Mouse (Mus musculus) limb, embryonic 11.5 days (tissue): ENCODE measurements around the gene Ngdn. TPM values are rescaled to one million over a fixed set of nuclear protein-coding genes. Genes with fewer than 3 reads are reported as not detected.

Source experiments
- ATAC-seq: fragments of 200-750 bp; cut with Nextera tagmentation; 2 replicates; pipeline ENCODE4 v1.8.0; 2017; ENCODE audit warnings: low read depth; ENCODE audit not compliant: insufficient number of reproducible peaks, low FRiP score, low TSS enrichment
- DNase-seq: peaks from one replicate; pipeline ENCODE4 v3.0.0-alpha.2; 2015; ENCODE audit warnings: low spot score
- H3K27ac ChIP-seq: fragments of 300-500 bp; sonication (generic); replicated peaks from 2 replicates; pipeline ENCODE4 v1.5.1; 2014; ENCODE audit warnings: low read depth, mild to moderate bottlenecking, low read length
- H3K27me3 ChIP-seq: fragments of 300-500 bp; sonication (generic); 2 replicates; pipeline ENCODE4 v1.6.1; 2014; ENCODE audit warnings: mild to moderate bottlenecking, low read length, mixed read lengths; ENCODE audit not compliant: control insufficient read depth, insufficient read depth
- H3K36me3 ChIP-seq: fragments of 300-500 bp; sonication (generic); 2 replicates; pipeline ENCODE4 v1.6.1; 2014; ENCODE audit warnings: mild to moderate bottlenecking, low read length, moderate library complexity, mixed read lengths; ENCODE audit not compliant: control insufficient read depth, insufficient read depth
- H3K4me1 ChIP-seq: fragments of 300-500 bp; sonication (generic); 2 replicates; pipeline ENCODE4 v1.6.1; 2014; ENCODE audit warnings: low read length, mixed read lengths; ENCODE audit not compliant: control insufficient read depth, insufficient read depth
- H3K4me2 ChIP-seq: fragments of 300-500 bp; sonication (generic); 2 replicates; pipeline ENCODE4 v1.6.1; 2014; ENCODE audit warnings: low read depth, mild to moderate bottlenecking, moderate library complexity; ENCODE audit not compliant: severe bottlenecking
- H3K4me3 ChIP-seq: fragments of 300-500 bp; sonication (generic); 2 replicates; pipeline ENCODE4 v1.5.1; 2014; ENCODE audit warnings: low read depth, low read length
- H3K9ac ChIP-seq: fragments of 300-500 bp; sonication (generic); 2 replicates; pipeline ENCODE4 v1.6.1; 2014; ENCODE audit warnings: mild to moderate bottlenecking, low read length
- H3K9me3 ChIP-seq: fragments of 300-500 bp; sonication (generic); 2 replicates; pipeline ENCODE4 v1.6.1; 2016; ENCODE audit warnings: low read length; ENCODE audit not compliant: control insufficient read depth
- WGBS: fragments of 180-500 bp; shearing (Covaris S2); extraction: QIAGEN DNeasy Blood & Tissue Kit; methylation state at CpG from one replicate; pipeline ENCODE4 v1.1.7; 2014; 5-methylcytosine and 5-hydroxymethylcytosine counted together
- polyA plus RNA-seq: library from polyadenylated mRNA; unstranded; fragments of >200 nt; fragmentation: Nextera tagmentation; extraction: Ambion mirVana; gene quantifications from 2 replicates; pipeline ENCODE4 v1.2.1, GENCODE M21; 2014

Gene Ngdn
- polyA plus RNA-seq, 1 experiment from 2014 or later, result 100 TPM

GRCm38 (mm10) chr14:55011116-55011515 lies 4.1 kb upstream of the Ngdn start:
- peak; percentile 50 for DNase-seq
- no peak for ATAC-seq
- Histone ChIP-seq H3K4me3 (no peak overlapping the region), H3K27me3 (no peaks in the 10 kb centered on the region), H3K9ac (no peak overlapping the region), H3K27ac (no peak overlapping the region), H3K4me1 (no peaks in the 10 kb centered on the region), H3K4me2 (no peak overlapping the region), H3K9me3 (no peaks in the 10 kb centered on the region), H3K36me3 (no peaks in the 10 kb centered on the region)
- 62% methylated on average over 4 of the region's 4 CpGs for WGBS

GRCm38 (mm10) chr14:55014591-55014990 lies 663 bp upstream of the Ngdn start:
- ATAC-seq (peak; percentile 45), DNase-seq (no peak)
- Histone ChIP-seq H3K27ac (peak overlapping the region; percentile 74), H3K9me3 (no peaks in the 10 kb centered on the region), H3K4me2 (peak overlapping the region; percentile 64), H3K4me1 (no peaks in the 10 kb centered on the region), H3K27me3 (no peaks in the 10 kb centered on the region), H3K36me3 (no peaks in the 10 kb centered on the region), H3K4me3 (peak overlapping the region; percentile 80), H3K9ac (peak overlapping the region; percentile 81)
- WGBS, result under 1% methylated on average over 27 of the region's 27 CpGs

- DNase-seq, result no peak
- Histone ChIP-seq H3K27ac (peak overlapping the region; percentile 36; the same call in 1 of the 2 replicates), H3K4me3 (peak overlapping the region; percentile 80)
Observed at GRCm38 (mm10) chr14:55015767-55016111, 485 bp downstream of the Ngdn start.

GRCm38 (mm10) chr14:55016876-55017275 lies 1.6 kb downstream of the Ngdn start:
- no peak overlapping the region for H3K27ac ChIP-seq
- no peak overlapping the region for H3K4me2 ChIP-seq
- H3K27me3 ChIP-seq, result no peaks in the 10 kb centered on the region
- no peak overlapping the region for H3K4me3 ChIP-seq
- H3K36me3 ChIP-seq, result peaks cover 4% of the 10 kb centered on the region; the same call in 1 of the 2 replicates
- ATAC-seq (no peak), DNase-seq (no peak)
- H3K9ac ChIP-seq, result no peak overlapping the region
- no peaks in the 10 kb centered on the region for H3K4me1 ChIP-seq
- H3K9me3 ChIP-seq, result no peaks in the 10 kb centered on the region
- 94% methylated on average over 16 of the region's 16 CpGs for WGBS

More at GRCm38 (mm10) chr14:55015767-55016111, 485 bp downstream of the Ngdn start:
- Histone ChIP-seq H3K9me3 (no peaks in the 10 kb centered on the region), H3K9ac (peak overlapping the region; percentile 72), H3K4me1 (no peaks in the 10 kb centered on the region), H3K4me2 (peak overlapping the region; percentile 81), H3K36me3 (no peaks in the 10 kb centered on the region), H3K27me3 (no peaks in the 10 kb centered on the region)
- no peak for ATAC-seq
- under 1% methylated on average over 17 of the region's 17 CpGs for WGBS

GRCm38 (mm10) chr14:55020394-55020793 lies 5.1 kb downstream of the Ngdn start:
- Histone ChIP-seq H3K27ac (no peak overlapping the region), H3K9ac (no peak overlapping the region), H3K4me1 (no peaks in the 10 kb centered on the region), H3K9me3 (no peaks in the 10 kb centered on the region), H3K4me3 (no peak overlapping the region), H3K27me3 (no peaks in the 10 kb centered on the region), H3K36me3 (peaks cover 15% of the 10 kb centered on the region; the same call in 1 of the 2 replicates), H3K4me2 (no peak overlapping the region)
- DNase-seq, result no peak
- 91% methylated on average over 9 of the region's 9 CpGs for WGBS
- no peak for ATAC-seq

- H3K9ac ChIP-seq, result no peak overlapping the region
- H3K4me1 ChIP-seq, result 0 out of 2 replicates have a peak, but pooled peaks cover 4% of the 10 kb centered on the region
- WGBS, result 89% methylated on average over 15 of the region's 15 CpGs
- H3K4me2 ChIP-seq, result no peak overlapping the region
- no peak for ATAC-seq
- no peak overlapping the region for H3K4me3 ChIP-seq
- no peaks in the 10 kb centered on the region for H3K9me3 ChIP-seq
- no peak overlapping the region for H3K27ac ChIP-seq
- H3K27me3 ChIP-seq, result no peaks in the 10 kb centered on the region
- peaks cover 15% of the 10 kb centered on the region; the same call in 1 of the 2 replicates for H3K36me3 ChIP-seq
- no peak for DNase-seq
Observed at GRCm38 (mm10) chr14:55023011-55023410, 7.8 kb downstream of the Ngdn start.

- WGBS, result 67% methylated on average over 7 of the region's 7 CpGs
- Histone ChIP-seq H3K36me3 (peaks cover 15% of the 10 kb centered on the region; the same call in 1 of the 2 replicates), H3K27ac (no peak overlapping the region), H3K4me3 (no peak overlapping the region), H3K4me1 (peaks cover 8% of the 10 kb centered on the region; the same call in 1 of the 2 replicates), H3K4me2 (no peak overlapping the region), H3K9me3 (no peaks in the 10 kb centered on the region), H3K27me3 (no peaks in the 10 kb centered on the region), H3K9ac (no peak overlapping the region)
- no peak for ATAC-seq
- DNase-seq, result peak; percentile 78
Observed at GRCm38 (mm10) chr14:55024236-55024635, 9.0 kb downstream of the Ngdn start.

GRCm38 (mm10) chr14:55025527-55025926 lies 10.3 kb downstream of the Ngdn start:
- Histone ChIP-seq H3K4me3 (no peak overlapping the region), H3K4me2 (no peak overlapping the region), H3K36me3 (peaks cover 15% of the 10 kb centered on the region; the same call in 1 of the 2 replicates), H3K4me1 (peaks cover 8% of the 10 kb centered on the region; the same call in 1 of the 2 replicates), H3K27me3 (no peaks in the 10 kb centered on the region), H3K27ac (no peak overlapping the region), H3K9me3 (no peaks in the 10 kb centered on the region), H3K9ac (no peak overlapping the region)
- ATAC-seq (no peak), DNase-seq (no peak)
- 83% methylated on average over 5 of the region's 5 CpGs for WGBS

- Histone ChIP-seq H3K4me1 (peaks cover 8% of the 10 kb centered on the region; the same call in 1 of the 2 replicates), H3K27me3 (no peaks in the 10 kb centered on the region), H3K9me3 (no peaks in the 10 kb centered on the region), H3K27ac (no peak overlapping the region), H3K9ac (no peak overlapping the region), H3K36me3 (0 out of 2 replicates have a peak, but pooled peaks cover 9% of the 10 kb centered on the region), H3K4me3 (no peak overlapping the region), H3K4me2 (no peak overlapping the region)
- ATAC-seq (no peak), DNase-seq (peak; percentile 66)
- WGBS, result 19% methylated on average over 5 of the region's 5 CpGs
Observed at GRCm38 (mm10) chr14:55027251-55027650, 12.0 kb downstream of the Ngdn start.
